Mouse (Mus musculus) heart, embryonic 14.5 days (tissue): ENCODE measurements at regions not wholly inside any gene's neighbourhood (a gene's known extent, or its start where the extent isn't known, plus 50 kb on each side); places are given as distances from the start of the nearest gene placed in this dataset.

Experiments
- ATAC-seq: fragments of 200-750 bp; cut with Nextera tagmentation; 2 replicates; pipeline ENCODE4 v1.8.0; 2017; ENCODE audit warnings: low read depth, moderate TSS enrichment; ENCODE audit not compliant: insufficient number of reproducible peaks, insufficient read depth, low FRiP score
- H3K27ac ChIP-seq, 2 experiments: fragments of 200-500 bp in 1 of 2; fragments of 300-500 bp in 1 of 2; sonication (generic) in 1 of 2; replicated peaks in 1 of 2; 2 replicates each; pipeline ENCODE4 v1.5.1; 2012 to 2014; ENCODE audit warnings: low read depth in 2 of 2, low read length in 2 of 2, control low read depth in 1 of 2, mild to moderate bottlenecking in 1 of 2, mixed read lengths in 1 of 2; ENCODE audit not compliant: control insufficient read depth in 1 of 2, insufficient read depth in 1 of 2
- H3K27me3 ChIP-seq: fragments of 300-500 bp; sonication (generic); 2 replicates; pipeline ENCODE4 v1.6.1; 2014; ENCODE audit warnings: mild to moderate bottlenecking, low read length, control low read depth; ENCODE audit not compliant: control insufficient read depth, insufficient read depth
- H3K36me3 ChIP-seq: fragments of 300-500 bp; sonication (generic); 2 replicates; pipeline ENCODE4 v1.6.1; 2014; ENCODE audit warnings: mild to moderate bottlenecking, control low read depth, low read length, mixed read lengths; ENCODE audit not compliant: control insufficient read depth, insufficient read depth
- H3K4me1 ChIP-seq, 2 experiments: fragments of 200-500 bp in 1 of 2; fragments of 300-500 bp in 1 of 2; sonication (generic) in 1 of 2; 2 replicates each; pipeline ENCODE4 v1.6.1; 2012 to 2014; ENCODE audit warnings: low read length in 2 of 2, control low read depth in 1 of 2, mixed read lengths in 1 of 2; ENCODE audit not compliant: control insufficient read depth in 2 of 2, insufficient read depth in 2 of 2
- H3K4me2 ChIP-seq: fragments of 300-500 bp; sonication (generic); 2 replicates; pipeline ENCODE4 v1.6.1; 2014; ENCODE audit warnings: mild to moderate bottlenecking, low read length
- H3K4me3 ChIP-seq, 2 experiments: fragments of 200-500 bp in 1 of 2; fragments of 300-500 bp in 1 of 2; sonication (generic) in 1 of 2; 2 replicates each; pipeline ENCODE4 v1.5.1; 2012 to 2014; ENCODE audit warnings: low read length in 2 of 2, mild to moderate bottlenecking in 2 of 2, control low read depth in 1 of 2, low read depth in 1 of 2, moderate library complexity in 1 of 2; ENCODE audit not compliant: control insufficient read depth in 1 of 2, insufficient read depth in 1 of 2
- H3K9ac ChIP-seq: fragments of 300-500 bp; sonication (generic); 2 replicates; pipeline ENCODE4 v1.6.1; 2014; ENCODE audit warnings: mild to moderate bottlenecking, low read length
- H3K9me3 ChIP-seq: fragments of 300-500 bp; sonication (generic); 2 replicates; pipeline ENCODE4 v1.6.1; 2016; ENCODE audit warnings: low read length, control low read depth; ENCODE audit not compliant: control insufficient read depth
- WGBS: fragments of 180-500 bp; shearing (Covaris S2); extraction: QIAGEN DNeasy Blood & Tissue Kit; methylation state at CpG from one replicate; pipeline ENCODE4 v1.1.7; 2014; 5-methylcytosine and 5-hydroxymethylcytosine counted together

DNA sequence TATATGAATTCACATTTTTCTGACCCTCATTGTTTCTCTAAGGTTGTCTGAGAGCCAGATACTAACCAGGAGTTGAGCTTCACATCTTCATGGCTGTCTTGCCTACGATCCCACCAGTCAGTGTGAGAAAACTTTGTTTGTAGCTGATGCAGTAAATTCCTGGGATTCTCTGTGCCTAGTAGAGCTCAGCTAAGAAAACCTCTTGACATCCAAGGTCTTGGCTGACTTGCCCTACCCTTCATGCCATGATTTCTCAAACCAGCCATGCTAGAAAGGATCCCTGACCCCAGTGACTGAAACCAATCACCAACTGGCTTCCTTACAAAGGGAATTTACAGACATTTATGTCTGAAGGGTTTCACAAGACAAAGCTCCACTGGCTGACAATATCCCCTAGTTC, 364.5 kb downstream of the Zfp619 start:
- Histone ChIP-seq H3K36me3 (no peaks in the 10 kb centered on the region), H3K4me3 (no peak overlapping the region), H3K9me3 (no peaks in the 10 kb centered on the region), H3K4me2 (no peak overlapping the region), H3K9ac (no peak overlapping the region), H3K4me1 (no peaks in the 10 kb centered on the region), H3K27me3 (no peaks in the 10 kb centered on the region), H3K27ac (no peak overlapping the region)
- ATAC-seq: no peak
- WGBS: 48% methylated on average over 1 of the region's 1 CpGs

DNA sequence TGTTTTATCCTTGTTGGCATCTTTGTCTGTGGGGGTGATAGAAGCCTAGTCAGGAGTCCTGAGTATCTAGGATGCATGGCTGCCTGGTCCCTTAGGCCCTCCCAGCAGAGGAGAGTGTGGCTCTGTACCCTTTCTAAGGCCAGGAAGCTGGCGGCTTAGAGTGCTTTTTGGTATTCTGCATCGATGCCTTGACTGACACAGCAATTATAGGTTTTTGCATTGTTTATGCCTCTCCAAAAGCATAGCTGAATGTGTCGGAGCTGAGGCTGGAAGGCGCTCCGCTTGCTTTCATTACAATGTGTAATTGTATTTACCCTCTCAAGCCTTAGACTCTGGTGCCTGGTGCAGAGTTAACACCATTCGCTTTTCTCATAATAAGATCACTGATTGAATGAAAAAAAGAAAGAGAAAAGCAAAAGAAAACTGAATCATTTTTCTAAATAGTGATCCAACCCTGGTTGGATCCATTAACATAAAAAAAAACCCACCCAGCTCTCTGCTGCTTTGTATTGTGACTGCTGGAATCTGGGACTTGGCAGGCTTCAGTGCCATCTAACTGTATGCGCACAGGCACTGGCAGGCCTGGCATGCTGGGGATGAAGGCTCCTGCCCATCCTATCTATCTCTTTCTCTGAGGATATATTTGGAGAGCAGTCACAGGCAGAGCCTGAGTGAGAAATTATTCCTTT, 376.8 kb downstream of the Zfp619 start:
- no peak overlapping the region for H3K27ac ChIP-seq
- no peaks in the 10 kb centered on the region for H3K36me3 ChIP-seq
- WGBS: 89% methylated on average over 7 of the region's 7 CpGs
- H3K9me3 ChIP-seq: no peaks in the 10 kb centered on the region
- no peak overlapping the region for H3K9ac ChIP-seq
- no peaks in the 10 kb centered on the region for H3K27me3 ChIP-seq
- no peak overlapping the region for H3K4me3 ChIP-seq
- ATAC-seq: no peak
- H3K4me1 ChIP-seq: no peaks in the 10 kb centered on the region
- H3K4me2 ChIP-seq: no peak overlapping the region

DNA sequence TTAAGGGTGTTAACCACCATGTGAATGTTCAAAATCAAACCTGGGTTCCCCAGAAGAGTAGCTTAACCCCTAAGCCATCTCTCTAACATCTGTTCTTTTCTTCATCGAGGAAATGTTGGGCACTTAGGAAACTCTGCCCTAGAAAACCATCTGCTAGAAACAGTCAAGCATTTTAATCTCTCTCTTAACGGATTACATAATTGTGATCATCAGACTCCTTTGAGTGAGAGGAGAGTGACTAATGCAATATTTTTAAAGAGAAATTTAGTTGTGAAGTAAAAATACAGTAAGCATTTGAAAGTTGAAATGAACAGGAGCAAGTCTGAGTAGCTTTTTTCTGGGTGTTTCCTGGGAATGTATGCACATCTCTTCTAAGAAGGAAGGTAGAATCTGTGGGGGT, 379.4 kb downstream of the Zfp619 start:
- H3K4me1 ChIP-seq: no peaks in the 10 kb centered on the region
- H3K36me3 ChIP-seq: no peaks in the 10 kb centered on the region
- H3K9me3 ChIP-seq: no peaks in the 10 kb centered on the region
- no peak overlapping the region for H3K27ac ChIP-seq
- WGBS: 69% methylated on average over 2 of the region's 2 CpGs
- no peak overlapping the region for H3K4me3 ChIP-seq
- H3K27me3 ChIP-seq: no peaks in the 10 kb centered on the region
- no peak overlapping the region for H3K9ac ChIP-seq
- no peak overlapping the region for H3K4me2 ChIP-seq
- ATAC-seq: no peak

GRCm38 (mm10) chr7:39898268-39898667, 380.7 kb downstream of the Zfp619 start:
- WGBS: 83% methylated on average over 1 of the region's 1 CpGs
- H3K27ac ChIP-seq: no peak overlapping the region
- no peak overlapping the region for H3K4me3 ChIP-seq
- H3K36me3 ChIP-seq: no peaks in the 10 kb centered on the region
- H3K9me3 ChIP-seq: no peaks in the 10 kb centered on the region
- H3K9ac ChIP-seq: no peak overlapping the region
- no peaks in the 10 kb centered on the region for H3K27me3 ChIP-seq
- H3K4me1 ChIP-seq: no peaks in the 10 kb centered on the region
- ATAC-seq: no peak
- H3K4me2 ChIP-seq: no peak overlapping the region

DNA sequence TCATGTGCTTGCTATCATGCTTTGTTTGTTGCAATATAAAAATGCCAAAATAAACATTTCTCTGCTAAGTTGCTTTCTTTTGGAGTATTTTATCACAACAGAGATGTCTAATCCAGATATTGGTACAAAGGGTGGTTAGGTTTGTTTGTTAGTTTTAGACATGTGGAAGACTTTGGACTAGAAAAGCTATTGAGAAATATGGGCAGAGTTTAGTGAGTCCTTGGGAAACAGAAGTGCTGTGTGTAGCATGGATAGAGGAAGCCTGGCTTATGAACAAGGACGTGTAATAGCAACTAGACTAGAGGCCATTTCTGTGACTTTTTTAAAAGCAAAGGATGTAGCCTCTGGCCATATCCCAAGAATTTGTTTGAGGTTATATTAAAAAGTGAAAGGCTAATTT, 416.4 kb downstream of the Zfp619 start:
- ATAC-seq: no peak
- no peak overlapping the region for H3K4me3 ChIP-seq
- WGBS: 59% methylated on average over 1 of the region's 1 CpGs
- H3K4me2 ChIP-seq: no peak overlapping the region
- no peaks in the 10 kb centered on the region for H3K27me3 ChIP-seq
- no peaks in the 10 kb centered on the region for H3K9me3 ChIP-seq
- no peak overlapping the region for H3K27ac ChIP-seq
- no peak overlapping the region for H3K9ac ChIP-seq
- no peaks in the 10 kb centered on the region for H3K36me3 ChIP-seq
- no peaks in the 10 kb centered on the region for H3K4me1 ChIP-seq

- no peaks in the 10 kb centered on the region for H3K9me3 ChIP-seq
- no peak overlapping the region for H3K4me2 ChIP-seq
- peaks cover 0 to 5% of the 10 kb centered on the region in 2 experiments; a peak in 1 of 4 replicates for H3K4me1 ChIP-seq
- WGBS: 56% methylated on average over 4 of the region's 4 CpGs
- ATAC-seq: no peak
- H3K27me3 ChIP-seq: no peaks in the 10 kb centered on the region
- H3K4me3 ChIP-seq: no peak overlapping the region
- H3K9ac ChIP-seq: no peak overlapping the region
- H3K36me3 ChIP-seq: no peaks in the 10 kb centered on the region
- no peak overlapping the region for H3K27ac ChIP-seq
These were observed 419.7 kb downstream of the Zfp619 start for GRCm38 (mm10) chr7:39937262-39937661.

- no peak overlapping the region for H3K9ac ChIP-seq
- H3K27ac ChIP-seq: no peak overlapping the region
- H3K4me3 ChIP-seq: no peak overlapping the region
- WGBS: 54% methylated on average over 1 of the region's 1 CpGs
- no peaks in the 10 kb centered on the region for H3K9me3 ChIP-seq
- peaks cover 0 to 6% of the 10 kb centered on the region in 2 experiments; a peak in 2 of 4 replicates for H3K4me1 ChIP-seq
- no peaks in the 10 kb centered on the region for H3K27me3 ChIP-seq
- H3K4me2 ChIP-seq: no peak overlapping the region
- H3K36me3 ChIP-seq: no peaks in the 10 kb centered on the region
- no peak for ATAC-seq
These were observed 424.8 kb downstream of the Zfp619 start for GRCm38 (mm10) chr7:39942262-39942900.

GRCm38 (mm10) chr7:39954110-39954509, 436.5 kb downstream of the Zfp619 start:
- 9% methylated on average over 7 of the region's 7 CpGs for WGBS
- no peak overlapping the region for H3K9ac ChIP-seq
- no peaks in the 10 kb centered on the region for H3K9me3 ChIP-seq
- H3K4me1 ChIP-seq: peaks cover 3 to 9% of the 10 kb centered on the region in 2 experiments; a peak in 2 of 4 replicates
- H3K27ac ChIP-seq: peak overlapping the region; percentile 52 to 58
- H3K27me3 ChIP-seq: no peaks in the 10 kb centered on the region
- ATAC-seq: peak; percentile 74
- no peak overlapping the region for H3K4me3 ChIP-seq
- no peaks in the 10 kb centered on the region for H3K36me3 ChIP-seq
- H3K4me2 ChIP-seq: no peak overlapping the region
